Mouse (Mus musculus): ENCODE data around the gene Tnni3. TPM values are rescaled to one million over a fixed set of nuclear protein-coding genes. Genes with fewer than 3 reads are reported as not detected.

The Tnni3 gene
- total RNA-seq, 2 experiments from 2014 or later: 9,756 to 10,673 TPM

DNA sequence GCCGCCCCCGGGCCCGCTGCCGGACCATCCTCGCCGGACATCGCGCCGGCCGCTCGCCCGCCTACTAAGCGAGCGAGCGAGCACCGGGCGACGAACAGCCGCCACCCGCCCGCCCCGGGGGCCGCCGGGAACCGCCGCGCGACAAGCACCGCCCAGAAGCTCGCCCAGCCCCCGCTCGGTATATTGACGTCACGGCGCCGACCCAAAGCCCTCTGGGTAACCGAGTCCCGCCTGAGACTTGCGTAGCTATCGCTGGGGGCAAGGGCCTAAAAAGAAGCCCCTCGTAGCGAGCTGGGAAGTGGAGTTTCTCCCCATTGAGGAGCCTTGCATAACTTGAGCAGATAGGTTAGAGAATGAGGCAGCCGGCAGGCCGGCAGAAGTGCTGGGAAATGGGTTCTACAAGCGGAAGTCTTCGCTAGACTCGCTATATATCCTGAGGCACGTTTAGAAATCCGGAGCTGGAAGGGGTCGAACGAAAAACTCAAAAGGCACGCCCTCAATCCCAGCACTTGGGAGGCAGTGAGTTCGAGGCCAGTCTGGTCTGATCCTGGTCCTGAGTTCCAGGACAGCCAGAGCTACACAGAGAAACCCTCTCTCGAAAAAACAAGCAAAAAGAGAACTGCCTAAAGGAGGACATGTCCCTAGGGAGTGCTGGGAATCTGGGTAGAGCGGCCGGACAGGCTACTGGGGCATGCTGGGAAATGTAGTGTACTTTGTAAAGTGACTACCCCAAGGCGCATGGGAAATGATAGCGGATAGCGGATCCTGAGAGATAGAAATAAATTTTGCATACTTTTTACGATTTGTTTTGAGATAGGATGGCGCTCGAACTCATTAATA is 22.3 kb downstream of the Tnni3 start, which contains the start of gene Ppp1r12c:
TSS of gene Ppp1r12c (minus strand) at position 123 of the 840 bp plus-strand sequence.
- DNase-seq: peak; percentile 96 to 98
- intact Hi-C loops (cut with DNase I): no loop called here

DNA sequence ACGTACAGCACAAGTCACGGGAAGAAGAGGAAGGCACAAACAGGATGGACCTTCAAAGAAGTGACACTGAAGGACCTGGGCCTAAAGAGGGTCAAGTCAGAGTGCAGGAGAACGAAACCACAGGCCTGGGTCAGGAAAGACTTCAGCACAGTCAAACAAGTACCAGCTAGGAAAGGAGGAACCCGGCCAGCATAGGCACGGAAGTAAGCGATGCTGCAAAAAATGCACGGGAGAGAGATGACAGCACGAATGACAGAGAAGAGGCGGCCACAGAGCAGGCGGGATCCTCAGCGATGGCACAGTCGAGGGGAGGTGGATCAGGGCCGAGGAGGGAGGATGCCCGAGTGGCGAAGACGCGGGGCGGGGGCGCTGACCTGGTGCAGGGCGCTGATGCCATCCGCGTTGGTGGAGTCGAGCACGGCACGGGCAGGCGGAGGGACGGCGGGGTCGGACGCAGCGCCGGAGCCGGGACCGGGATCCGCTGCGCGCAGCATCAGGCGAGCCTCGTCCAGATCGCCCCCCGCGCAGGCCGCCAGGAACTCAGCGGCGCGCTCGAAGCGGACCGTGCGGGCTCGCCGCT is 23.0 kb downstream of the Tnni3 start:
- intact Hi-C loops (cut with DNase I): no loop called here
- peak; percentile 52 to 62 for DNase-seq

DNA sequence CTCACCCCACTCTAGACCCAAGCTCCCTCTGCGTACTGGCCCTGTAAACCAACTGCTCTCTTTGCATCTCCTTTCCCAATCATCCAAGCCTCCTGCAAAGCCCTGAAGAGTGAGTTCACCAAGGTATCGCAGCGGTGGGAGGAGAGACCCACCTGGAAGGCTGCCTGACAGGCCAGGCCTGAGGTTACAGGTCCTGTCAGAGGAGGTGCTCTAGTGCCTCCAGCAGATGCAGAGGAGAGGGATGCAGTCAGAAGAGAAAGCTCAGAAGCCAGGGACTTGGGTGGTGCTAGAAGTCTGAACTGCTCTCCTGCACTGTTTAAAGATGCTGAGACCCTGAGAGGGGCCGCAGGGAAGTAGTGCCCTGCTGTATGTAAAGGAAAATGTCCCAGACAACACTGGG is 25.0 kb downstream of the Tnni3 start:
- intact Hi-C loops (cut with DNase I): loop anchor here (5.0 to 10.0 kb wide), 3 partner anchors 426 to 1212 kb away; partner anchors contain the start of genes Myadm, Nat14, Prkcg and Ssc5d
- no peak for DNase-seq

DNA sequence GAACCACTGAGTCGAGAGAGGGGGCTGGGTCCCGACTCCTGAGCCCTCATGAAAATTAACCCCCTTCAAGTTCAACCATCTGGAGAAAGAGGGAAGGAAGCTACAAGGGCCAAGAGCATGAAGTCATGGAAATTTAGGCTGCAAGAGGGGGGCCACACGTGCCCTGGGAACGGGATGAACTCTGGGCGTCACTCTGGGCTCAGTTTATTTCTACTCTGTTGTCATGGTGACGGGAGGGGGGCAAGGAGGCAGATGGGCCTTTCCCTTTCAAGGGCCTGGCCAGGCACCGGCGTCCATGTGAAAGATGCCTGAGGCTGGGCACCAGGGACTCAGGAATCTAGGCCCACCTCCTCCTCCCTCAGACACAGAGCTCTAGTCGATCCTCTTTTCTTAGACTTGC is 25.8 kb downstream of the Tnni3 start:
- intact Hi-C loops (cut with DNase I): loop anchor here (5.0 to 10.0 kb wide), 3 partner anchors 427 to 1211 kb away; partner anchors contain the start of genes Myadm, Nat14, Prkcg and Ssc5d
- peak; percentile 74 to 83 for DNase-seq

DNA sequence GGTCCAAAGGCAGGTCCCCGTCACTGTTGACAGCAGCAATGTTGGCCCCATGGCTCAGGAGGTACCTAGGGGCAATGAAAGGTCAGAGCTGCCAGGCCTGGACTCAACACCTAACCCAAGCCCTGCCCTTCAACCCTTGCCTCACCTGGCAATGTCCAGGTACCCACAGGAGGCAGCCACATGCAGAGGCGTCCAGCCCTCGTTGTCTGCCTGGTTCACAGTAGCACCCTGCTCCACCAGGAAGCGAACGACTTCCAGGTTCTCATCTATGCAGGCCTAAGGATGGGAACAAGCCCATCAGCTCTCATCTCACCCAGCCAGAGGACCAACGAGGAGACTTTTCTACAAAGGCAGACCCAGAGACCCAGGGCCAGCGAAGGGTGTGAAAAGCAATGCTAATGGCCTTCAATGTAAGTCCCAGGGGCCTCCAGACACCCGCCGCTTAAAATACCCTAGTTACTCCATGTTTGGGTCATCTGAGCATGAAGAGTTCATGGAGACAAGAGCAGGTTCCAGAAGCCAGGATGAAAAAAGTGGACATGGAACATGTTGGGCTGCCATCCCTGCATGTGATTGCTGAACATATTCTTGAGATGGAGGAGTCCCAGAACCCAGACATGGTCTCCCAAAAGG is 26.6 kb downstream of the Tnni3 start:
- DNase-seq: no peak
- intact Hi-C loops (cut with DNase I): loop anchor here (5.0 to 10.0 kb wide), 3 partner anchors 427 to 1210 kb away; partner anchors contain the start of genes Myadm, Nat14, Prkcg and Ssc5d

DNA sequence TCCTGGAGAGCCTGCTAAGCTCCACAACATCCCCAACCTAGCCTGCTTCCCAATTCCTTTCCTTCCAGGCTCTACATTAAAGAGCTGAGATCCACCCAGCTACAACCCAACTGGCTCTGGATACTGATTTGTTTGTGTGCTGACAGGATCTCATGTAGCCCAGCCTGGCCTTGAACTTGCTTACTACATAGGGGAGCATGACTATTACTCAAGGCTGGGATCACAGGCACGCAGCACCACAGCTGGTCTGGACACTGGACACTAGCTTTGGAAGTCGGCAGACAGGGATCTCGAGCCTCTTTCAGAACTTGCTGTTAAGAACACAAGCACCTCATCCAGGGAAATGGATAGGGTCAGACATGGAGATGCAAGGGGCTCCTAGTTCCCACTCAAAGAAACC is 27.6 kb downstream of the Tnni3 start:
- intact Hi-C loops (cut with DNase I): loop anchor here (5.0 to 10.0 kb wide), 3 partner anchors 428 to 1209 kb away; partner anchors contain the start of genes Myadm, Nat14, Prkcg and Ssc5d
- DNase-seq: no peak

DNA sequence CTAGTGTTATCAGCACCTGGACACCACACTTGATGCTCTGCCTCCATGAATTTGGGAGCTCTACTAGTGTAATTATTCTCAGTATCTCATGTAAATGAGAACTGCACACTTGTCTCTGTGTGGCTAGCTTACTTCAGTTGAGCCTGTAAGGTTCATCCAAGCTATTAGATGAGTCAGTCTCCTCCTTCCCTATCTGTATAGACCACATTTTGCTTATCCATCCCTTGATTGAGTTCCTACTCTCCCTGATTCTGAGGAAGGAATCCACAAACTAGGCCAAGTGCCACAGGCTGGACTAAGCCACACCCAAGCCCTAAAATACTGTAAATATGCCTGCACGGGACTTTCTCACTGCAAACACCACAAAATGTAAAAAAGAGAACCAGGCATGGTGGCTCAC is 30.0 kb downstream of the Tnni3 start:
- DNase-seq: no peak
- intact Hi-C loops (cut with DNase I): loop anchor here (10.0 kb wide), 2 partner anchors 431 to 571 kb away; partner anchors contain the start of genes Nat14, Ssc5d and U2af2

DNA sequence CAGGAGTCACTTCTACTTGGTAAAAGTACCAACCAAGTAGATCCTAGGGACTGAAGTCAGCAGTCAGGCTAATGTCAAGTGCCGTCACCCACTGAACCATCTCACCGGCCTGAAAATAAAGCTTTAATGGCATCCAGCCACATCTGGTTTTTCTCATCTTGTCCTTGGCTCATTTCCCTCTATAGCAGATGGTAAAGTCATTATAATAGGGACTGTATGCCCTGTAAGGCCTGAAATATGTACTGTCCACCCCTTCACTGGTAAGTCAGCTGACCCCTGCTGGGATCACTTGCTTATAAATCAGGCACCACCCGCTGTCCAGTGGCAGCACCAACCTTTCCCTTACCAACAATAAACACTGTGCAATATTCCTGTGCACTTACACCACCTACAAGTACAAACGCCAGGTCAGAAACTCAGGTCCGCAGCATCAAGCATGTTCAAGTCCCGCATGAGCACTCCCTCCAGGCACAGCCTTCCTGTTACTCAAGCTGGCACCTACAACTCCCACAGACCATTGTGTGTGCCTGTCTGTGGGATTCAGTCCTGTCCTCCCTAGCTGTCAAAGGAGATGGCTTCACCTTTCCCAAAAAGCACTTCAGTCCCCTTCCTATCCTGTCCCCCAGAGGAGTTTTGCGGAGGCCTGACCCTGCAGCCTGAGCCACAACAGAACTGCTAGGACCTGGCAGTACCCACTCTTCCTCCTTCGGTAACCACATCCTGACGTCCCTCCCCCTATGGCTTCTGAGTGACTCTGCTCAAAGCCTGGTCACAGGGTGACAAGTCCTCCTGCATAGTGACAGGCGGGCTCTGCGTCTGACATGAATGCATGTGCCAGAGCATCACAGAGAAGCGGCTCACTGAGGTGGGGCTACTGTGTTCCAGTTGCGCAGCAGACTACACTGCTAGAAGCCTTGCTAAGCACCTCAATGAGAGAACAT is 31.5 kb downstream of the Tnni3 start:
- intact Hi-C loops (cut with DNase I): loop anchor here (10.0 kb wide), 2 partner anchors 432 to 572 kb away; partner anchors contain the start of genes Nat14, Ssc5d and U2af2
- no peak for DNase-seq

DNA sequence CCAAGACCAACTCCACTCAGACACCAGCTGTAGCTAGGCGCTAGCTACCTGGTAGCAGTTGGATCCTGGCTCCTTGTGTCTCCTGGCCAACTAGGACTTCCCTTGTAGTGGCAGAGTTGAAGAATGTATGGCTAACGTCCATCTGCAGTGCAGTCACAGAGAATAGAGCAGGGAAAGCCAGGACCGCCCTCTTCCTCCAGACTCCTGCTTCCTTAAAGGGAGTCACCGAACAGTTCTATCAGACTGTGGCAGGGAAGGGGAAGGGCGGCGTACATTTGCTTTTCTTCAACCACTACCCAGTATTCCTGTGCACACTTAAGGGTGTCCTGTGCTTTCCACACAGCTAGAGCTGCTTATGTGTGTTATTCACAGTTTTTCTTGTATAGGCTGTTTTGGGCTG is 32.7 kb downstream of the Tnni3 start:
- DNase-seq: peak in 1 of 2 experiments; percentile 59
- intact Hi-C loops (cut with DNase I): loop anchor here (10.0 kb wide), 2 partner anchors 433 to 573 kb away; partner anchors contain the start of genes Nat14, Ssc5d and U2af2

DNA sequence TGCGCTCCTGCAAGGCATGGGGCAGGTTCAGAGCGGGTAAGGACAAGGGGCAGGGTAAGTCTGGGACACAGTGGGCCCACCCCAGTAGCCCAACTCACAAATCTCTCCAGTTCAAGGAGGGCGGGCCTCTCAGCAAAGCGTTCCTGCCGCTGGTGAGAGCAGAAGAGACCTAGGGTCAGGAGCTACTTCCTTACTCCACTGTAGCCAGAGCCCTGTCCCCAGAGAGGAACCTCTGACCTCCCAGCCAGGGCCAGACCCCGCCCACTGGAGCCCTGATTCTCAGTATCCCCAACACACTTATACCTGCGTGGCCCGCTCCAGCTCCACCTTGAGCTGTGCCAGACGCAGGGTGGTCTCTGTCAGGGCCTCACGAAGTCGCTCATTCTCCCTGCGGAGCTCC is 41.7 kb downstream of the Tnni3 start:
- intact Hi-C loops (cut with DNase I): no loop called here
- DNase-seq: no peak

DNA sequence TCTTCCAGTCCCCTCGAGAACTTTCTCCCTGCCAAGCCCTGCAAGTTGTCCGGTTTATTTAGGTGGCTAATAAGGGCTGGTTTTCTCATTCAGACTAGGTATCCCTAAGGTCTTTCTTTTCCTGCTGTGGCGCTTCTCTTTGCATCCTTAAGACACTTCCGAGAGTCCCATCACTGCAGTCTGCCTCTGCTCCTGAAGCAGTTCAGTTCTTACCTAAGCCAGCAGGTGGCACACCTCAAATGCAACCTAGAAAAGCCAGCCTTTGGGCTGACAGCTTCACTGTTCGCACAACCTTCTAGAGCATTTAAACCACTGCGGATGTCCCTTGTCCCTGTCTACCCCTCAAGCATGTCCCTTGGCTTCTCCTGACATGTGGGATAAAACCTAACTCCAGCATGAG is 44.4 kb downstream of the Tnni3 start:
- peak in 1 of 2 experiments; percentile 48 for DNase-seq
- intact Hi-C loops (cut with DNase I): loop anchor here (2.0 to 5.0 kb wide), 2 partner anchors 33 to 45 kb away; partner anchors contain the start of gene Tnni3

DNA sequence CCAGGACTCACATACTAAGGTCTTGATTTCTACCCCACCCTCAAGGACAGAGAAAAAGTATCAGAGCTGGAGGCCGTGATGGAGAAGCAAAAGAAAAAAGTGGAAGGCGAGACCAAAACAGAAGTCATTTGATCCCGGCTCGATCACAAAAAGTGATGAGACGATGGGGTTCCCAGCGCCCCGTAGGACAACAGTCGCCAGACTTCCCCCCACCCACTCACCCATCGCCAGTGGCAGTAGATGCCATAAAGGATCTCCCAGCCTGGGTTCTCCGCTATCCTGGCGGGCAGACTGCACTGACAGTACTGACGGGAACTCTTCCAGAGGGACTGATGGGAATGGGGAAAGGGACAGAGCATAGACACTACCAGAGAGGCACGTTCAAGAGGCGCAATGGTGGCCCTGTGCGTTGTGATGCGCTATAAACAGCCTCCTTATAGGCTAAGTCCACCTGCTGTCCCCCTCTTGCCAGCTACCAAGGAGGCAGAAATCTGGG is 45.2 kb downstream of the Tnni3 start:
- intact Hi-C loops (cut with DNase I): loop anchor here (2.0 to 5.0 kb wide), 2 partner anchors 33 to 46 kb away; partner anchors contain the start of gene Tnni3
- DNase-seq: no peak

DNA sequence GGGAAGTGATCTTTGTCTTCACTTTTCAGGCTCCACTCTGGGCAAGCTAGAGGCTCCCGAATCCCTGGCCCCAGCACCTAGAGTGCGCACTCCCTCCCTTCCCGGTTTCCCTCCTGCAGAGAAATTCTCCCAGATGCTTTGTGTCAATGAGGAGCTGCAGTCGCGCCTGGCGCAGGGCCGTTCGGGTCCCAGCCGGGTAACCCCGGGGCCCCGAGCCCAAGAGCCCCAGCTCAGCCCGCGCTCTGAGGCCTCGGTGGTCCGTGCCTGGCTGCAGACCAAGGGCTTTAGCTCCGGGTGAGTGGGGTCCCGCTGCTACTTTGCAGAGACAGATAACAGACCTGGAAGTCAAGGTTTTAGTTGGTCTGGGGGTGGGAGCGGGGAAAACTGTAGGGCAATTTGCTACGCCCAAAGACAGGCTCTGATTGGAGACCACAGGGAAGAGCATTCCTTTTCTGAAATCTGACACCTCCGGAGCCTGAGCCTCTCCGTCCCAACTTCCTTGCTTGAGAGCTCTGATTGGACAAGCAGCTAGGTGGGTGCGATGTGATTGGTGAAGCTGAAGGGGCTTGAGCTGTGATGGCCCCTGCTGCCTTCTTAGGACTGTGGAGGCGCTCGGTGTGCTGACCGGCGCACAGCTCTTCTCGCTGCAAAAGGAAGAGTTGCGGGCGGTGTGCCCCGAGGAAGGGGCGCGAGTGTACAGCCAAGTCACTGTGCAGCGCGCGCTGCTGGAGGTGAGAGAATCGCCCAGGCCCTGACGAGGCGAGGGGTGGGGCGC is 45.8 kb downstream of the Tnni3 start:
- intact Hi-C loops (cut with DNase I): loop anchor here (2.0 to 5.0 kb wide), 2 partner anchors 34 to 47 kb away; partner anchors contain the start of gene Tnni3

DNA sequence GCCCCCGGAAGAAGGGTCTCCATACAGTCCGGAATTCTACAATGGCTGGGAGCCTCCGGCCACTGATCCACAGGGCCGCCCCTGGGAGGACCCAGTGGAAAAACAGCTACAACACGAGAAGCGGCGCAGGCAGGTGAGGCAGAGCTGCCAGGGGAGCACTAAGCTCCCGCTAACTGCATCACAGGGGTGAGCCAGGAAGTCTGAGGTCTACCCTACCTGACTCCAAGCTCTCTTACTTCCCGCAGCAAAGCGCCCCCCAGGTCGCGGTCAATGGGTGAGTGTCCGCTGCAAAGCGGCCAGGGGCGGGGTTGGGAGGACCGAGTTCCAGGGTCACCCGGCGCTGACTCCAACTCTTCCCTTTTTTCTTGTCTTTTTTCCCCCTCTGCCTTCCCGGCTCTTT is 50.1 kb downstream of the Tnni3 start:
- no peak for DNase-seq
- intact Hi-C loops (cut with DNase I): loop anchor here (2.0 to 5.0 kb wide), 3 partner anchors 177 to 372 kb away; no protein-coding TSS in a partner anchor

More for the DNA sequence above, 45.8 kb downstream of the Tnni3 start:
- peak; percentile 72 to 78 for DNase-seq

DNA sequence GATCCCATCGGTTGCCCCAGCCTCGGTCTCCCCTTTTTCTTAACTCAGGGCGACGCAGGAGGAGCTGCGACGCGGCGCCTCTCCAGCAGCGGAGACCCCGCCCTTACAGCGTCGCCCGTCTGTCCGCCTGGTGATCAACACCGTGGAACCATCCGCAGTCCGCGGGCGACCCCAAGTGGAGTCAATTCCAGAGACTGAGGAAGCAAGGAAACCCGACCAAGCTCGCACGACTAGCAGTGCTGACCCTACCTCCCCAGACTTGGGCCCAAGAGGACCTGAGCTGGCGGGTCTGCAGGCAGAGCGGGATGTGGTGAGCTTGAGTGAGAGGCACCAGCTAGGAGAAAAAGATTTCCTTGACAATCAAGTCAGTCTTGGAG is 52.9 kb downstream of the Tnni3 start:
- DNase-seq: peak; percentile 84 to 88
- intact Hi-C loops (cut with DNase I): loop anchor here (2.0 to 5.0 kb wide), 3 partner anchors 40 to 796 kb away; no protein-coding TSS in a partner anchor

DNA sequence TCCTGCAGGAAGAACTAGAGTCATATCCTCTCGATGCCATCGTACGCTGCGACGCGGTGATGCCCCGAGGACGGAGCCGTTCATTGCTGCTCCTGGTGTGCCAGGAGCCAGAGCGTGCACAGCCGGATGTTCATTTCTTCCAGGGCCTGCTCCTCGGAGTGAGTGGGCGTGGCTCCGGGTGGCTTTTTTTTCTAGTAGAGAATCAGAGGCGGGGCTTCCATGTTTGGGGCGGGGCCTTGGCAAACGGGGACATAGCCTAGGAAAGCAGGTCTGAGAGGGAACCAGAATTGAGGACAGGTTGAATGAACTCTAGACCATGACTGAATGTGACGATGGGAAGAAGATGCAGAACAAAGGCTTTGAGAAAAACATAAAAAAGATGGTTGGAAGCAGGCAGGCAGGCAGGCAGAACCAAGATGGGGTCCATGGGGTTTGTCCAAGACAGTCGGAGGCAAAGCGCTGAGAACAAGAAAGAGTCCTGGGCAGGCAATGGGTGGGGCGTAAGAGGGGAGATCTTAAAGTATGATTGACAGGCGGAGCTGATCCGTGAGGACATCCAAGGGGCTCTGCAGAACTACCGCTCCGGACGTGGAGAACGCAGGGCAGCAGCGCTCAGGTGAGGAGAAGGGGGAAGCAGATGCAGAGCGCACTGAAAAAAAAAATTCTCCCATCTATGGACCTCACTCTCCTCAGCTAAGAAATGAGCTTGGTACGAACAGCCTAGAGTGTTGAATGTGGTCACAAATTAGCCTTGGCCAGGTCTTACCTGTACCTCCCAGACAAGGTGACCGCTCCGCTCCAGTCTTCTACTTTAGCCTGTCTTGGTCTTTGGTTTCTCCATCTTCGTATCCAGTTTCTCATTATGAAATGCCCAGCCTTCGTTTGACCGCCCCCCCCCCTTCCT is 53.5 kb downstream of the Tnni3 start:
- intact Hi-C loops (cut with DNase I): loop anchor here (2.0 to 5.0 kb wide), 3 partner anchors 40 to 796 kb away; no protein-coding TSS in a partner anchor
- DNase-seq: peak; percentile 60 to 66
